Mouse (Mus musculus): ENCODE data around the gene Klk8.

DNA sequence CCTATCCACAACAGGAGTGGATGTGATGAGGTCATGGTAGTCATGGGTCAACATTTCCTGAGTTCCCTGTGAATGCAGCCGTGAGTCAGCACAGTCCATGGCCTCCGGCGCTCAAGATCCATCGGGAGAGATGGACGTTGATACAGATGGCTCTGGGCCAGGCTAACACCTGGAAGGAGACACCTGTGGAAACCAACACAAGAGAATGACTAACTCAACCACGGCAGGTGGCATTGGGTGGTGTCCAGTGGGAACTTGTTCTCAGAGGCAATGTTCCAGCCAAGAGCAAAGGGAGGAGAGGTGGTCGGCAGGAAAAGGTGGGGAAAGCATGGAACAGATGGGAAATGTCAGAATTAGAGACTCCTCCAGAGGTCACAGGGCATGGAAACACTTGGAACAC lies 24.2 kb downstream of the Klk8 start:
- TF ChIP-seq CTCF (IDR thresholded peaks at IDR 0.05; ENCODE audit: extremely low read depth, insufficient read depth, low read length) (no peak), POLR2A (IDR thresholded peaks at IDR 0.05; ENCODE audit: extremely low read depth, insufficient read depth, low read length) (no peak)
